Mouse (Mus musculus) hindbrain, embryonic 12.5 days (tissue): ENCODE data around the gene Hspa1l. TPM values are rescaled to one million over a fixed set of nuclear protein-coding genes. Genes with fewer than 3 reads are reported as not detected.
A peak's percentile ranks its signal among the peaks of the same experiment; 100 is the strongest.
"Not testable (repeated sequence)": the region's sequence is repeated elsewhere in the genome, so short reads cannot be mapped to it uniquely, and the experiment has no call there.

Experiments
- ATAC-seq: fragments of 200-750 bp; cut with Nextera tagmentation; 2 replicates; pipeline ENCODE4 v1.8.0; 2017; ENCODE audit warnings: moderate TSS enrichment; ENCODE audit not compliant: low FRiP score
- H3K27ac ChIP-seq: fragments of 300-500 bp; sonication (generic); 2 replicates; pipeline ENCODE4 v1.5.1; 2016; ENCODE audit warnings: mild to moderate bottlenecking
- H3K27me3 ChIP-seq: fragments of 300-500 bp; sonication (generic); 2 replicates; pipeline ENCODE4 v1.6.1; 2016; ENCODE audit warnings: mild to moderate bottlenecking
- H3K36me3 ChIP-seq: fragments of 300-500 bp; sonication (generic); 2 replicates; pipeline ENCODE4 v1.6.1; 2016; ENCODE audit warnings: mild to moderate bottlenecking
- H3K4me1 ChIP-seq: fragments of 300-500 bp; sonication (generic); 2 replicates; pipeline ENCODE4 v1.6.1; 2016
- H3K4me2 ChIP-seq: fragments of 300-500 bp; sonication (generic); replicated peaks from 2 replicates; pipeline ENCODE4 v1.6.1; 2016; ENCODE audit warnings: mild to moderate bottlenecking
- H3K4me3 ChIP-seq: fragments of 300-500 bp; sonication (generic); 2 replicates; pipeline ENCODE4 v1.5.1; 2016; ENCODE audit warnings: mild to moderate bottlenecking
- H3K9ac ChIP-seq: fragments of 300-500 bp; sonication (generic); 2 replicates; pipeline ENCODE4 v1.6.1; 2016; ENCODE audit warnings: mild to moderate bottlenecking, moderate library complexity
- H3K9me3 ChIP-seq: fragments of 300-500 bp; sonication (generic); replicated peaks from 2 replicates; pipeline ENCODE4 v1.6.1; 2016; ENCODE audit warnings: mild to moderate bottlenecking
- WGBS: fragments of 180-500 bp; shearing (Covaris S2); methylation state at CpG from one replicate; pipeline ENCODE4 v1.1.7; 2016; 5-methylcytosine and 5-hydroxymethylcytosine counted together
- polyA plus RNA-seq: library from polyadenylated mRNA; unstranded; fragments of >200 nt; fragmentation: Nextera tagmentation; extraction: Ambion mirVana; gene quantifications from 2 replicates; pipeline ENCODE4 v1.2.1, GENCODE M21; 2016

The Hspa1l gene
- polyA plus RNA-seq: 1.3 TPM in 2 replicates

DNA sequence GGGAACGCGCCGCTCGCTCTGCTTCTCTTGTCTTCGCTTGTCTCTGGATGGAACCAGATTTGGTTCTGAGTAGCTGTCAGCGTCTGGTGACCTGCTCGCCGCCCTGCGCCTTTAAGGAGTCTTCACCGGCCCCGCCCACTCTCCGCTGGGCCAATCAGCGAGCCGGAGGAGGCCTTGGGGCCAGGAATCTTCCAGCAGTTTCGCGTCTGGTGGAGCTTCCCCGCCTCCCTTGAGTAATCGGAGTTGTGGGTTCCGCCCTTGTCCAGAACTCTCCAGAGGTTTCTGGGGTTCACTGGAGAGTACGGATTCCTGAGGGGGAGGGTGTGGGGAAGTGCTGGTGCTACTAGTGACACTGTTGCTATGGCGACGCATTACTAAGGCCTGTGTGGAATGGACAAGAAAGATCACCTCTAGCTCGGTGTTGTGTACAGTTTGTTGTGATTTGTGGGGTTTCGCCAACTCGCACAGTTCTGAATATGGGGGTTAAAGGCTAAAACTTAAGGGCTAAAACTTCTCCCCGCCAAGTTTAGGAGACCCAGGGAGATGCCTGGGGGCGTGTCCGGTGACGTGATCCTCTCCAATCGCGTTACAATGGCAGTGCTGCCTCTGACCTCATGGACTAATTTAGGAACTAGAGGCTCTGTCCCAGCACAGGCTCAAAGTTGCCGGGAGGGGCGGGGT lies at the start of gene Hspa1l, which contains the start of gene Hspa1a:
Hspa1l (plus strand) TSS at position 635 of the 681 bp plus-strand sequence.
Hspa1a (minus strand) TSS at position 88 of the 681 bp plus-strand sequence.
- H3K36me3 ChIP-seq, H3K9me3 ChIP-seq, H3K4me1 ChIP-seq, H3K27ac ChIP-seq: not testable (repeated sequence)
- Histone ChIP-seq H3K4me2 (peak within 1 kb of the TSS; percentile 74), H3K9ac (peak within 1 kb of the TSS; percentile 15; the same call in 1 of the 2 replicates), H3K4me3 (peak within 1 kb of the TSS; percentile 37), H3K27me3 (peaks cover 46% of the 10 kb centered on the region)
- peak; percentile 93 for ATAC-seq
- under 1% methylated on average over 33 of the region's 33 CpGs for WGBS

GRCm38 (mm10) chr17:34922939-34923338 lies 49.6 kb upstream of the Hspa1l start:
- no peak for ATAC-seq
- Histone ChIP-seq H3K27ac (no peak overlapping the region), H3K9ac (peak overlapping the region; percentile 35; the same call in 1 of the 2 replicates), H3K4me1 (no peaks in the 10 kb centered on the region), H3K36me3 (no peaks in the 10 kb centered on the region), H3K27me3 (no peaks in the 10 kb centered on the region), H3K9me3 (no peaks in the 10 kb centered on the region), H3K4me3 (no peak overlapping the region), H3K4me2 (no peak overlapping the region)
- WGBS: 52% methylated on average over 6 of the region's 6 CpGs

GRCm38 (mm10) chr17:34924258-34924657 lies 48.2 kb upstream of the Hspa1l start:
- 62% methylated on average over 5 of the region's 5 CpGs for WGBS
- H3K9ac ChIP-seq: no peak overlapping the region
- no peak overlapping the region for H3K4me2 ChIP-seq
- H3K27me3 ChIP-seq: no peaks in the 10 kb centered on the region
- no peaks in the 10 kb centered on the region for H3K9me3 ChIP-seq
- H3K36me3 ChIP-seq: no peaks in the 10 kb centered on the region
- no peak overlapping the region for H3K4me3 ChIP-seq
- H3K4me1 ChIP-seq: no peaks in the 10 kb centered on the region
- no peak for ATAC-seq
- H3K27ac ChIP-seq: no peak overlapping the region

DNA sequence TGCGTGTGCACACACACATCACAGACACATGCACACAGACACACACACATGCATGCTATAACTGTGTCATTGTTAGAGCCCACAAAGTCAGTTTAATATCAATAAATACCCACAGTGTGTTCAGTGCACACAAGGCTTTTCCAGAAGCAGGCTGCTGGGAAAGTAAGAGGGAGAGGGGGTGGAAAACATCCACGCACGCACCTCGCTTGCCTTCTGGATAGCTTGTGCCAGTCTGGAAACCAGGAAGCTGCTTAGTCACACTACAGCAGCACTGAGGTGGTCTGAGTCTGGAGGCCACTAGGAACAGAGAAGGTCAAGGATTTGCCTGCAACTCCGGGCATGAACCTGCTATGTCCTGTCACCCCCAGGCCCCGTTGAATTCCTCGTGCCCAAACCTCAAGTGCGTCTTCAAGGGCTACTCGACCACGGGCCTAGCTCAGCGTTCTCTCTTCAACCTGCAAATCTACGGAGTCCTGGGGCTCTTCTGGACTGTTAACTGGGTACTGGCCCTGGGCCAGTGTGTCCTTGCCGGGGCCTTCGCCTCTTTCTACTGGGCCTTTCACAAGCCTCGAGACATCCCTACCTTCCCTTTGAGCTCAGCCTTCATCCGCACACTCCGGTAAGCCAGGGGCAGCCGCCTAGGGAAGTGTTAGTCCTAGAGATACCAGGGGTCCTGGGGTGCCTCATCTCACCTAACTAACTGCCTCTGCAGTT lies 45.0 kb upstream of the Hspa1l start:
- H3K27me3 ChIP-seq: no peaks in the 10 kb centered on the region
- no peaks in the 10 kb centered on the region for H3K36me3 ChIP-seq
- H3K4me2 ChIP-seq: no peak overlapping the region
- no peaks in the 10 kb centered on the region for H3K9me3 ChIP-seq
- H3K9ac ChIP-seq: no peak overlapping the region
- H3K4me1 ChIP-seq: peaks cover 8% of the 10 kb centered on the region
- ATAC-seq: no peak
- no peak overlapping the region for H3K27ac ChIP-seq
- H3K4me3 ChIP-seq: no peak overlapping the region
- WGBS: 91% methylated on average over 18 of the region's 18 CpGs

- Histone ChIP-seq H3K27ac (no peak overlapping the region), H3K4me3 (no peak overlapping the region), H3K4me2 (no peak overlapping the region), H3K27me3 (no peaks in the 10 kb centered on the region), H3K9ac (no peak overlapping the region), H3K36me3 (peaks cover 2% of the 10 kb centered on the region; the same call in 1 of the 2 replicates), H3K4me1 (peaks cover 10% of the 10 kb centered on the region), H3K9me3 (no peaks in the 10 kb centered on the region)
- no peak for ATAC-seq
- 80% methylated on average over 4 of the region's 4 CpGs for WGBS
These were observed 43.7 kb upstream of the Hspa1l start for GRCm38 (mm10) chr17:34928841-34929240.

GRCm38 (mm10) chr17:34931061-34931734 lies 41.3 kb upstream of the Hspa1l start, which contains the start of gene Neu1:
TSS of gene Neu1 (plus strand) at chr17:34931253.
- Histone ChIP-seq H3K36me3 (peaks cover 13% of the 10 kb centered on the region; the same call in 1 of the 2 replicates), H3K9ac (peak within 1 kb of the TSS; percentile 80), H3K27ac (peak within 1 kb of the TSS; percentile 36; the same call in 1 of the 2 replicates), H3K27me3 (no peaks in the 10 kb centered on the region), H3K4me2 (peak within 1 kb of the TSS; percentile 98), H3K4me3 (peak within 1 kb of the TSS; percentile 65), H3K4me1 (peaks cover 15% of the 10 kb centered on the region), H3K9me3 (no peaks in the 10 kb centered on the region)
- ATAC-seq: peak; percentile 97
- WGBS: under 1% methylated on average over 38 of the region's 38 CpGs

- ATAC-seq: no peak; the same call in 1 of the 2 replicates
- peak overlapping the region; percentile 65 for H3K4me3 ChIP-seq
- H3K9ac ChIP-seq: peak overlapping the region; percentile 80
- H3K27ac ChIP-seq: peak overlapping the region; percentile 36; the same call in 1 of the 2 replicates
- H3K9me3 ChIP-seq: no peaks in the 10 kb centered on the region
- peaks cover 15% of the 10 kb centered on the region for H3K4me1 ChIP-seq
- H3K36me3 ChIP-seq: peaks cover 13% of the 10 kb centered on the region; the same call in 1 of the 2 replicates
- peak overlapping the region; percentile 98 for H3K4me2 ChIP-seq
- 13% methylated on average over 14 of the region's 14 CpGs for WGBS
- no peaks in the 10 kb centered on the region for H3K27me3 ChIP-seq
These were observed 40.8 kb upstream of the Hspa1l start for GRCm38 (mm10) chr17:34931735-34932098.

GRCm38 (mm10) chr17:34932287-34932686 lies 40.2 kb upstream of the Hspa1l start:
- 92% methylated on average over 8 of the region's 8 CpGs for WGBS

DNA sequence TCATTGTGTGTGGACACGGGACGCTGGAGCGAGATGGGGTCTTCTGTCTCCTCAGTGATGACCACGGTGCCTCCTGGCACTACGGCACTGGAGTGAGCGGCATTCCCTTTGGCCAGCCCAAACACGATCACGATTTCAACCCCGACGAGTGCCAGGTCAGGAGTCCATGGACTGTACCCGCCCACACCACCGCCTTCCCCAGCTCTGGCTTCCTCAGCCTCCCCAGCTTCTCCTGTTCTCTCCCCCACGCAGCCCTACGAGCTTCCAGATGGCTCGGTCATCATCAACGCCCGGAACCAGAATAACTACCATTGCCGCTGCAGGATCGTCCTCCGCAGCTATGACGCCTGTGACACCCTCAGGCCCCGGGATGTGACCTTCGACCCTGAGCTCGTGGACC lies 38.5 kb upstream of the Hspa1l start:
- Histone ChIP-seq H3K27me3 (no peaks in the 10 kb centered on the region), H3K4me3 (no peak overlapping the region), H3K9ac (0 out of 2 replicates have a peak overlapping the region, but pooled peaks have one; percentile 23), H3K36me3 (peaks cover 13% of the 10 kb centered on the region; the same call in 1 of the 2 replicates), H3K4me1 (peaks cover 15% of the 10 kb centered on the region), H3K4me2 (no peak overlapping the region), H3K9me3 (no peaks in the 10 kb centered on the region), H3K27ac (no peak overlapping the region)
- 68% methylated on average over 24 of the region's 24 CpGs for WGBS
- no peak for ATAC-seq

More at GRCm38 (mm10) chr17:34932287-34932686, 40.2 kb upstream of the Hspa1l start:
- Histone ChIP-seq H3K9ac (peak overlapping the region; percentile 80), H3K27me3 (no peaks in the 10 kb centered on the region), H3K4me2 (peak overlapping the region; percentile 98), H3K36me3 (peaks cover 13% of the 10 kb centered on the region; the same call in 1 of the 2 replicates), H3K27ac (no peak overlapping the region), H3K9me3 (no peaks in the 10 kb centered on the region), H3K4me1 (peaks cover 15% of the 10 kb centered on the region), H3K4me3 (peak overlapping the region; percentile 65)
- ATAC-seq: no peak

DNA sequence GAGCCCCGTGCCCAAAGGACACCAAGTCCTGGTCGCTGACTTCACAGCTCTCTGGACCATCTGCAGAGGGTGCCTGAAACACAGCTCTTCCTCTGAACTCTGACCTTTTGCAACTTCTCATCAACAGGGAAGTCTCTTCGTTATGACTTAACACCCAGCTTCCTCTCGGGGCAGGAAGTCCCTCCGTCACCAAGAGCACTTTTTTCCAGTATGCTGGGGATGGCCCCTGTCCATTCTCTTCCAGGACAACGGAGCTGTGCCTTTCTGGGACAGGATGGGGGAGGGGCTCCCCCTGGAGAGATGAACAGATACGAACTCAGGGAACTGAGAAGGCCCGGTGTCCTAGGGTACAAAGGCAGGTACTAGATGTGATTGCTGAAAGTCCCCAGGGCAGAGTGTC lies 37.7 kb upstream of the Hspa1l start:
- Histone ChIP-seq H3K27ac (no peak overlapping the region), H3K4me1 (peaks cover 15% of the 10 kb centered on the region), H3K9me3 (no peaks in the 10 kb centered on the region), H3K36me3 (peaks cover 13% of the 10 kb centered on the region; the same call in 1 of the 2 replicates), H3K27me3 (no peaks in the 10 kb centered on the region), H3K4me3 (no peak overlapping the region), H3K9ac (no peak overlapping the region; the same call in 1 of the 2 replicates), H3K4me2 (no peak overlapping the region)
- WGBS: 42% methylated on average over 8 of the region's 8 CpGs
- no peak for ATAC-seq

- Histone ChIP-seq H3K9ac (no peak overlapping the region), H3K9me3 (no peaks in the 10 kb centered on the region), H3K27me3 (no peaks in the 10 kb centered on the region), H3K4me2 (no peak overlapping the region), H3K27ac (no peak overlapping the region), H3K4me3 (no peak overlapping the region), H3K36me3 (peaks cover 13% of the 10 kb centered on the region; the same call in 1 of the 2 replicates), H3K4me1 (peaks cover 14% of the 10 kb centered on the region; the same call in 1 of the 2 replicates)
- ATAC-seq: no peak
- whole genome bisulfite sequencing: 85% methylated on average over 6 of the region's 6 CpGs
These were observed 34.5 kb upstream of the Hspa1l start for GRCm38 (mm10) chr17:34937960-34938505.
